Mouse (Mus musculus) lung, postnatal 14 days (tissue): Measurements from ENCODE around the gene Kif6.

Experiments
- DNase-seq: peaks from one replicate; pipeline ENCODE4 v3.0.0; 2021

Gene Kif6

DNA sequence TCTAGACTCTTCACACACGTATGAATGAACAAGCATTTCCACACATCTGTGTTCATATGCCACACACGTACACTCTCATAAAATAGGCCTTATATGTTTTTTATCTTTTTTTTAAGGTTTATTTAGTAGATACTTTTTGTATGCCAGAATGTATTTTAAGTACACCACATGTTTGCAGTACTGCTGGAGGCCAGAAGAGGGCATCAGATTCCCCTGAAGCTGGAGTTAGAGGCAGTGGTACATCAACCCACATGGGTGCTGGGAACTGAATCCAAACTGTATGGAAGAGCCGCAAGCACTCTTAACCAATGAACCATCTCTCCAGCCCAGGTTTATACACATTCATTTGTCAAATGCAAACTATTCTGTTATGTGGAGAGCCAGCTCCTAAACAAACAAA, 179.0 kb downstream of the Kif6 start:
- no peak for DNase-seq

DNA sequence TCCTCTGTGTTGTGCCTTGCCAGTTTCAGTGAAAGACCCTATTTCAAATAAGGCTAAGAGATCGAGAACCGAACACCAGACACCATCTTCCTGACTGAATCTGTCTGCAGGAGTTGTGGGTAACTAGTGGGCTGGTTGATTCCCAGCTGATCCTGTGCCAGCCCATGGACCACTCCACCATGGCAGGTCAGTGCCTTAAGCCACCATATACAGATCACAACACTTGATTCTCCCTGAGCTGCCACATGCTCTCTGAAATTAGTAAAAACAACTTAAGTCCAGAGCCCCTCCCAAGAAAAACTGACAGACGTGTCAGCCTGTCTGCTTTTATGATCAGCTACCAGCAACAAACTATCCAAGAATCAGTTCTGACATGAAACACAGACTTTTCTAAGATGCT, 180.3 kb downstream of the Kif6 start:
- DNase-seq = no peak

GRCm38 (mm10) chr17:49796116-49796515, 181.2 kb downstream of the Kif6 start:
- DNase-seq = no peak

GRCm38 (mm10) chr17:49799168-49799567, 184.2 kb downstream of the Kif6 start:
- DNase-seq = no peak

- DNase-seq = no peak
These were observed 185.2 kb downstream of the Kif6 start for GRCm38 (mm10) chr17:49800157-49800556.

GRCm38 (mm10) chr17:49807461-49807860, 192.5 kb downstream of the Kif6 start:
- DNase-seq = no peak

DNA sequence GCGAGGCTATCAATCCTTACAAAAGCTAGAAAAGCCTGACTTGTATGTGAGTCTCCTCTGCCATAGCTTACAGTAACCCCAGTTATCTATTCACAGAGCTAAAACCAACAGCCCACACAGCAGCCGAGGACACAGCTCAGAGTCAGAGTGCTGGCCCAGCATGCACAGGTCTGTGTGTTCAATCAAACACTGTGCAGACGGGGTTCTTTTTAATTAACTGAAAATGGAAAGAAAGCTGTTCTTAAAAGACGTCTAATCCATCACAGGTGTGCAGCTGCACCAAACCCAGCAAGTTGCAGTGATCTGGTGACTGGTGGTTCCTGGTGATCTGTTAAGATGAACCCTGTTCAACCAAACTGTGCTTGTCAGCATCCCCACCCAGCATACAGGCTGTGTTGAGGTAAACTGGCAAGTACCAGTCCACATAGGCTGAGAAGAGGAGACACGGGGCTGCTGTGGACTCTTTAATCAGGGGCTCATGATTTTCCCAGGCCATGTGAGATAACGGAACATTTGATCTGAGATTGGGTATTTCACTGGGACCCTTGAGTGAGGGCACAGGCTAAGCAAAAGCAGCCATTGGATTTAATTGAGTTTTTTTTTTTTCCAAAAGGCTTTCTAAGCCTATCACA, 193.9 kb downstream of the Kif6 start:
- DNase-seq = no peak

DNA sequence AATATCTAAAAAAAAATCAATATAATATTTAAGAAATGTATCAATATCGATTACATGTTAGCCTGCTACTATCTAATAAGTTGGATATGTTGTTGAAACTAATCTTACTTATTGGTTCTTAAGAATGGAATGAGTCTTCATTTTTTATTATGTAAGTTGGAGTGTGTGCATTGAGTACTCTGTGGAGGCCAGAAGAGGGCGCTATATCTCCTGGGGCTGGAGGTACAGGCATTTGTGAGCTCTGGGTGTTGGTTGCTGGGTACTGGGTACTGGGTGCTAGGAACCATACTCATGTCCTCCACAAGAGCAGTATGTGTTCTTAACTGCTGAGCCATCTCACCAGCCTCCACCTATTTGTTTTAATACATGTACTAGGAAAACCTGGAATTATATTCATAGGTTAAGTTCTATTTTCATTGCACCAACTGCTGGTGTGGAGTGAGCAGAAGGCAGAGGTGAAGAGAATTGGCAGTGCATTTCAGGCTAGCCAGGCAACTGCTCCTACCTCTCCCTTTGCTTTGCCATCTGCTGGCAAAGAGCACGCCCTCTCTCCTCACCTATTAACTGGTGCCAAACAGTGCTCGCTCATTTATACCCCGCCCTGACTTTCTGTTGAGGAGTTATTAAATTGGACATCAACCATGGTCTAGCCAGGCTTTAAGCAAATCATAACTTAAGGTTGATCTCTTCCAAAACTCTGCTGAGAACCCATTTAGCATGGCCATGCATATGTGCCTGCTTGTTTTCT, 199.1 kb downstream of the Kif6 start:
- DNase-seq = no peak

DNA sequence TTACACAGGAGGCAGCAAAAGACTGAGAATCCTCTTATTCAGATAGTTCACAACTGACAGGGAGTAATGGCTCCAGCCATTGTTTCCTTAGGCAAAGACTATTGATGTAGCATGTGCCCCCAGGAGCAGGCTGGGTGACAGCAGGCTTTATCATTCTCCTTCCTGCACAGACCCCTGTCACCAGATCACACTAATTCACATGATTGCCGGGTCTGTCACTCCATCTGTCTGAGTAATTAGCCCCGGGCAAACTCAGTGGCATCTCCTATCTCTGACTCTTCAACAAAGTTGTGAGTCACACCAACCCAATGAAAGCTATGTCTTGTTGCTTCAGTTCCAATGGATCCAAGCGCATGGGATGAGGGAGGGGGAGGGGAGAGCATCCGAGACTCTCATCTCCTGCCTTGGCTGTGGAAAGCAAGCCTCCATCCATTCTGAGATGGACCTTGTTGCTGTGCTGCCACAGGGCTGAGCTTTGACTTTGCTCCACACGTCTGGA, 201.2 kb downstream of the Kif6 start:
- DNase-seq = no peak

DNA sequence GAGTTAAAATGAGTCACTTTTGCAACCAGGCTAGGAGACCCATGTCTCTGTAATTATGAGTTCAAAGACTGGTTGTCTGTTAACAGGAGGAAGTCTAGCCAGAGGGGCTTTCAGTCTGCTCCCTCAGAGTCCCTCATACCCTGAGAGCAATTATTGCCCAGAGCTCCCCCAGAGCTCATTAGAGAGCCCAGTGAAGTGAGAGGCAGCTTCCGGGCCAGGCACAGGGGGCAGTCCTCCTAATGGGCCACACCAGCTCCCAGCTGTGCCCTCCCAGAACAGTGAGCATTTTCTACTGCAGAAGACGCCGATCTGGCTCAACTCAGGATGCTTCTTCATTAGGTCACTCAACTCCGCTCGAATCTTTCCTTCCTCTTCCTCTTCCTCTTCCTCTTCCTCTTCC, 201.8 kb downstream of the Kif6 start:
- DNase-seq = no peak

DNA sequence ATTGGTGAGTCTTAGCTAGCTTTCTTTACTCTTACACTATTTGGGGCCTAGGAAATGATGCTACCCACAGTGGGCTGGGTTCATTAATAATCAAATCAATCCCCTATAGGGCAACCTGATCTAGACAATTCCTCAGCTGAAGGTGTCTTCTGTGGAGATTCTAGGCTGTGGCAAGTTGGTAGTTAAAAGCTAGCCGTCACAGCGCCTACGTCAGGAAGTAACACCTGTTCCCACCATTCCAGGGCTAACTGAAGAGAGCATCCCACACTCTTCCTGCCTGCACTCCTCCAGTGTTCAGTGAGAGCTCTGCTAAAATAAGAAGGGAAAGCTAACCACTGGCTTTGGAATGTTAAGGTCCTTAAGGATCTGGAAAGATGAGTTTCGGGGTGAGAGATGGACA, 205.3 kb downstream of the Kif6 start:
- DNase-seq = no peak

GRCm38 (mm10) chr17:49824142-49824840, 209.4 kb downstream of the Kif6 start:
- DNase-seq = no peak

DNA sequence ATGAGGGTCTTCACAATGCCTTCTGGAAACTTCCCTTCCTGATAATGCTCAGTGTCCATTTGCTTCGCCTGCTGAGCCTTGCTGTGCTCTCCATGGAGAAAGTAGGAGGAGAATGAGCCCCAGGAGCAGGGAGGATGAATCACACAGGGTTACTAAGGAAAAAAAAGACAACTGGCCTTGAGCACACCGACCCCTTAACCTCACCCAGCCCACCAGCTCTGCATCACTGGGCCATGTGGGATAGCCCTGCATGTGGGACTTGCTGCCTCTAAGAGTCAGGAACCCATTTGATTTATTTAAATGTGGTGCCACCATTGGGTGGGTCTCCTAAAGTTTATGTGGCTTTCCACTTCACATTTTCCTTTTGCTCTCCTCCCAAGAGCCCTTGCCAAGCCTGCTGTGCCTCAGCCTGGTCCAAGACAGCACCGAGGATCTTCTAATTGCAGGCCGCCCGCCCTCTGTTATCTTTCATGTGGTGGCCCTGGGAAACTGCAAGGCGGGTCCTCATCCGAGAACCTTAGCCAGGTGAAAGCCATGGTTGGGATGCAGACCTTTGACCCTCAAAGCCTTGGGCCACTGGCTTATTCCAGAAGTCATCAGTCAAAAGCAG, 210.0 kb downstream of the Kif6 start:
- no peak for DNase-seq

DNA sequence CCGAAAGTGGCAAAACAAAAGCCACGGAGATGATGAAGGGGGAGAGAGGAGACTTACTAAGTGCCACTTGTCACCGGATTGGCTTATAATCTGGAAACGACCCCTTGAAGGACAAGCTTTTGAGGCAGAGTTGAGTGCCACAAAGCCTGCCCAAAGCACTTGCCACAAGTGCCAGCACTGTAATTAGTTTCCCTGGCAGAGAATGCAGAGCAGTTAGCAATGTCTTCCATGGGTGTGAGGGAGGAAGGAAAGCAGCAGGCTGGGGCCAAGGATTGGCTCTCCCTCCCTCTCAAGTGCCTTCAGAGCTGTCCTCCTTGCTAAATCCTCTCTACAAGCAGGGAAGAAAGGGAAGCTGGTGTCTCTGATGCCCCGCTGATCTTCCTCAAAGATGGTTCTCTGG, 210.9 kb downstream of the Kif6 start:
- DNase-seq = no peak

DNA sequence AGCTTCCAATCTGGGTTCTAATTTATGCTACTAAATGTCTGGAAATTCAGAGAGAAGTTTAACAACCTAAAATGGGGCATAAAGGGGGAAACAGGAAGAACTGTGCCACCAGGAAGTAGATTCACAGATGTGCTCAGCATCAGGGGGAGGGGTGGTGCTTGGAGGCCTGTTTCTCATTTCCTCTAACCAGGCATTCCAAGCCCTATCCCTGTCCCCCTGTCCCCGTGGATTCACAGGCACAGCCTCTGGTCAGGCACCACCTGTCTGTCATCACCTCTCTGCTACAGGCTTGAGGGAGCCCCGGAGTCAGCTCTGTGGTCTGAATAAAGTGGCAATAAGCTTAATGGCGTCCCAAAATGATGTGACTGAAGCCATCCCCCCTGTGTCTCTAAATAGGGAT, 216.8 kb downstream of the Kif6 start:
- no peak for DNase-seq

- no peak for DNase-seq
These were observed 219.2 kb downstream of the Kif6 start for GRCm38 (mm10) chr17:49834044-49834545.

GRCm38 (mm10) chr17:49837417-49837816, 222.5 kb downstream of the Kif6 start:
- no peak for DNase-seq

GRCm38 (mm10) chr17:49839243-49839642, 224.3 kb downstream of the Kif6 start:
- no peak for DNase-seq

GRCm38 (mm10) chr17:49851210-49851609, 236.3 kb downstream of the Kif6 start:
- no peak for DNase-seq

- peak; percentile 5 for DNase-seq
These were observed 237.2 kb downstream of the Kif6 start for GRCm38 (mm10) chr17:49852183-49852582.

DNA sequence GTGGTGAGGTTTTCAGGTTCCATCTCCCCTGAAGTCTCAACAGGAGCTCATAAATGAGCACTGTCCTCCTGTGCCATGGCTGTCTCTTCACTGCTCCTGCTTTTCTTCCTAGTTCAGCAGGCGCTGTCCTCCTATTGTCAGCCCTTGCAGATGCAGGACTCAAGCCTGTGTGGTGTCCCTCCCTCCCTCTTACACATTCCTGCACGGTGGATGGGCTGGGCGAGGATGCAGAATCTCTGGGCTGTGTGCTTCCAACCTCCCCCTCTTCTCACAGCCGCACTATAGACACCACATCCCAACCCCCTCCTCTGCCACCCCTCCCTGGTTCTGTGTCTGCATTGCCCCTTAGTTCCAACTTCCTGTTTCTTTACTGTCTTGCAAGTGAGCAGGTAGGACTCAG, 240.8 kb downstream of the Kif6 start:
- DNase-seq = no peak

DNA sequence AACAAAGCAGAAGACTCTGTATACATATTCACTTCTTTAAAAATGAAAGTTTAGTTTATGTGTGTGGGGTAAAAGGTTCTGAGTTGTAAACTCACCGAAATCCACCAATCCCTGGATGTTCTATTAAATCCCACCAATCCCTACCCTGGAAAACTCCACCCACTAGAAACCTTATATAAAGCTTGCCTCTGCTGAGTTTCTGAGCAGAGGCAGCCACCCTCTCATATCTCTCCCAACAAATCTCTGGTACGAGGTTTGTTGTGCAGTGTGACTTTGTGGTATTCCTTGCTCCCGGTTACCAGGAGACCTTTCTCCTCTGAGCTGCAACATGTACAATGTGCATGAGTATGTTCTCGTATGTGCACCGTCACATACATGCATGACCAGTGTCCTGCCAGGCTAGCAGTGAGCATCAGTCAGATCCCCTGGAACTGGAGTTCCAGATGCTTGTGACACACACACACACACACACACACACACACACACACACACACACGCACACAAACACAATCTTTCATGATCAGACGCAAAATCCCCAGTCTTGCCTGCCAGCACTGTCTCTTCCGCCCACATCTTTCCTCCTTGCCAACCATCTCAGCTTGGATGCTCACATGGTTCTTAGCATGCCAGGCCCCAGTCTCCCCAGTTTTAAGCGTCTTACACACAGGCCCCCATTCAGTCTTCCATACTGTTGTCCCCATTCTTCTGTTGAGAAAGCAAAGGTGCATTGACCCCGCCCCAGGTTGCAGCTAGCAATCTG, 245.3 kb downstream of the Kif6 start:
- no peak for DNase-seq

GRCm38 (mm10) chr17:49863597-49863996, 248.7 kb downstream of the Kif6 start:
- no peak for DNase-seq
